Mouse (Mus musculus): Measurements from ENCODE around the gene Ndc1. TPM values are rescaled to one million over a fixed set of nuclear protein-coding genes. Genes with fewer than 3 reads are reported as not detected.

Ndc1 gene
- 10.7 TPM for polyA plus RNA-seq (2014; fragmentation: Illumina TruSeq; extraction: RNeasy Lipid Tissue Mini Kit (QIAGEN cat#74804); ENCODE audit: low read depth, low replicate concordance)

GRCm38 (mm10) chr4:107367567-107368314 lies at the start of gene Ndc1:
Ndc1 (plus strand) TSS chr4:107367784.

DNA sequence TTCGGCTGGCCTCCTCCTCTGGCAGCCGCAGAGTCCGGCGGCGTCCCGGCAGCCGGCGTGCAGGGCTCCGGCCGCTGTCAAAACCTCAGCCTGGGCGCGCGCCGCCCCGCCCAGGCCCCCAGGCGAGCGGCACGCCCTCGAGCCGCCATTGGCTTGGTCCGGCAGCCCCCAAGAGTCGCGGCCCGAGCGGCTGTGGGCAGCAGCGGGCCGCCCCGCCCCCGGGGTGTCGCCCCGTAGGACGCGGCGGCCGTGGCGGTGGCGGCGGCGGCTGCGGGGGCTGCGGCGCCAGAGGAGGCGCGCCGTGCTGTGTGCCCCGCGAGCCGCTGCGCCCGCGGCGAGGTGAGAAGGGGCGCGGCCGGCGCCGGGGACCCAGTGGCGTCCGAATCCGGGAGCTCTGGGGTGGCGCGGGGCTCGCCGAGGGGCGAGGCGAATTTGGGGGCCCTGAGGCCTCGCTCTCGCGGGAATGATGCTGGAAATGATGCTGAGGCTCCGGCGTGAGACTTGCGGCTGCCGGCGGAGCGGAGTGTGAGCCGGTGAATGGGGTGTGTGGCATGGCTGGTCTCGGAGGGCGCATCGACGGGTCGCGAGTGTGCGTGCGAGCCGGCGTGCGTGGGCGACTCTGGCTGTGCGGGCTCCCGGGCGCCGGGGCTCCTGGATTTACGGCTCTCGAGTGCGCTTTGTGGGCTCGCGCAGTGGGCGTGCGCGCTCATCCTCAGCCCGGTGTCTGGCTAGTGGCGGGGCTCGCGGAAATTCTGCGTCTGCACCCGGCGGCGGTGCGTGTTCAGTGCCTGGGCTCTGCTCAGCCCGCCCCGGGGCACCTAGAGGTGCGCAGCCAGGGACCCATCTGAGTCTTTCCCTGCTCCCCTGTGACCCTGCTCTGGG lies 67.0 kb downstream of the Ndc1 start, which contains the start of gene Glis1:
Glis1 (plus strand) TSS at position 236 of the 882 bp plus-strand sequence.

Other genes starting within 250 kb of the Ndc1 start
- gene Tmem59, start 189.4 kb upstream of the Ndc1 start, polyA plus RNA-seq (2014; fragmentation: Illumina TruSeq; extraction: RNeasy Lipid Tissue Mini Kit (QIAGEN cat#74804); ENCODE audit: low read depth, low replicate concordance): 335 TPM
- gene Tceanc2, start 188.7 kb upstream of the Ndc1 start, polyA plus RNA-seq (2014; fragmentation: Illumina TruSeq; extraction: RNeasy Lipid Tissue Mini Kit (QIAGEN cat#74804); ENCODE audit: low read depth, low replicate concordance): 17.7 TPM
- gene Ldlrad1, start 158.6 kb upstream of the Ndc1 start, polyA plus RNA-seq (2014; fragmentation: Illumina TruSeq; extraction: RNeasy Lipid Tissue Mini Kit (QIAGEN cat#74804); ENCODE audit: low read depth, low replicate concordance): not detected
- 15.2 TPM for gene Lrrc42, start 114.3 kb upstream of the Ndc1 start, polyA plus RNA-seq (2014; fragmentation: Illumina TruSeq; extraction: RNeasy Lipid Tissue Mini Kit (QIAGEN cat#74804); ENCODE audit: low read depth, low replicate concordance)
- gene Hspb11, start 114.2 kb upstream of the Ndc1 start, polyA plus RNA-seq (2014; fragmentation: Illumina TruSeq; extraction: RNeasy Lipid Tissue Mini Kit (QIAGEN cat#74804); ENCODE audit: low read depth, low replicate concordance): 25.2 TPM
- gene Dio1, start 60.6 kb upstream of the Ndc1 start, polyA plus RNA-seq (2014; fragmentation: Illumina TruSeq; extraction: RNeasy Lipid Tissue Mini Kit (QIAGEN cat#74804); ENCODE audit: low read depth, low replicate concordance): 1.4 TPM
- gene Yipf1, start 53.4 kb upstream of the Ndc1 start, polyA plus RNA-seq (2014; fragmentation: Illumina TruSeq; extraction: RNeasy Lipid Tissue Mini Kit (QIAGEN cat#74804); ENCODE audit: low read depth, low replicate concordance): 48.3 TPM
- 0.83 TPM for gene Glis1, start 66.8 kb downstream of the Ndc1 start, polyA plus RNA-seq (2014; fragmentation: Illumina TruSeq; extraction: RNeasy Lipid Tissue Mini Kit (QIAGEN cat#74804); ENCODE audit: low read depth, low replicate concordance)